In genomic region chr2:21940797-21941487, GRCm38 (mm10) we compare ENCODE assay signal across 10 mouse cellular contexts.
DNase-seq lines count a peak whose midpoint lies in the region; ATAC-seq and TF ChIP-seq lines count a peak whose summit lies in the region.
"Had no signal": no experiment of that assay in that cellular context is flagged by ENCODE, and none has a peak within 500 bp of the region (broad histone marks: within the 10 kb centered on the region; RNA-seq: fewer than 3 reads in every experiment).

No protein-coding gene starts in this region.

- H3K9me3 ChIP-seq in ES-E14 (ENCODE audit: control insufficient read depth, insufficient read depth, low read depth, low read length), result no peaks in the 10 kb centered on the region
- no peaks in the 10 kb centered on the region for H3K9me3 ChIP-seq in hindbrain, postnatal 0 days (ENCODE audit: low read length)

- 49% methylated on average over 4 of the region's 4 CpGs for WGBS in hindbrain, postnatal 0 days

- H3K36me3 ChIP-seq in ES-E14 (ENCODE audit: control insufficient read depth, insufficient read depth, low read length, poor library complexity, severe bottlenecking), result no peaks in the 10 kb centered on the region
- no peaks in the 10 kb centered on the region for H3K36me3 ChIP-seq in hindbrain, postnatal 0 days (ENCODE audit: insufficient read depth, low read length)

- H3K27me3 ChIP-seq in hindbrain, postnatal 0 days (ENCODE audit: insufficient read depth, low read length), result no peaks in the 10 kb centered on the region

- peak; percentile 86 for ATAC-seq in hindbrain, postnatal 0 days

- H3K4me3 ChIP-seq in ES-E14 (ENCODE audit: insufficient read depth in 1 of 2, low read depth in 1 of 2, low read length in 2 of 2, poor library complexity in 1 of 2, severe bottlenecking in 1 of 2), result no peak overlapping the region
- no peak overlapping the region for H3K4me3 ChIP-seq in hindbrain, postnatal 0 days (ENCODE audit: low read length)
- H3K4me3 ChIP-seq: erythroblast, embryonic 14.5 days had no signal

- no peak overlapping the region for H3K4me2 ChIP-seq in hindbrain, postnatal 0 days (ENCODE audit: low read depth, low read length)

- peak; percentile 81 for TF ChIP-seq CTCF in hindbrain, postnatal 0 days (IDR thresholded peaks at IDR 0.05; ENCODE audit: low read depth)

- H3K9ac ChIP-seq in ES-E14 (ENCODE audit: insufficient read depth, low read depth, low read length, poor library complexity, severe bottlenecking), result no peak overlapping the region
- H3K9ac ChIP-seq in hindbrain, postnatal 0 days (replicated peaks; ENCODE audit: low read length), result no peak overlapping the region

- no peak overlapping the region for H3K27ac ChIP-seq in ES-E14 (ENCODE audit: insufficient read depth, low read depth, low read length, poor library complexity, severe bottlenecking)
- no peak overlapping the region for H3K27ac ChIP-seq in hindbrain, postnatal 0 days
- H3K27ac ChIP-seq: macrophage had no signal

- intact Hi-C loops in gastrocnemius, postnatal 14 days (cut with DNase I; ENCODE audit: low total_unique reads), result no loop called here

- no peaks in the 10 kb centered on the region for H3K4me1 ChIP-seq in ES-E14 (ENCODE audit: control insufficient read depth in 2 of 2, insufficient read depth in 2 of 2, low read length in 2 of 2, poor library complexity in 1 of 2)
- H3K4me1 ChIP-seq in hindbrain, postnatal 0 days (ENCODE audit: insufficient read depth, low read length), result no peaks in the 10 kb centered on the region

- peak; percentile 55 for DNase-seq in layer of hippocampus, adult 11-12 months (ENCODE audit: low spot score)
- no peak for DNase-seq in layer of hippocampus, postnatal 25 days (ENCODE audit: extremely low spot score in 1 of 2, low spot score in 1 of 2)
- peak; percentile 37 for DNase-seq in ES-E14 (ENCODE audit: low read depth, low spot score)
- DNase-seq in c-Kit-positive CD71-positive TER-119-negative erythroid progenitor cells, embryonic 14.5 days (ENCODE audit: low read depth), result peak; percentile 24
- DNase-seq in hindbrain, postnatal 0 days (ENCODE audit: low spot score), result peak; percentile 86
- peak; percentile 66 for DNase-seq in mesoderm, embryonic 11.5 days (ENCODE audit: low read depth, low spot score)
- DNase-seq in gastrocnemius, postnatal 14 days, result no peak
- no peak for DNase-seq in adrenal gland, postnatal 25 days

- in situ Hi-C loops in ES-E14 (cut with MboI; ENCODE audit: low sequenced_read_pairs in 2 of 2, unreplicated experiment in 2 of 2), result loop anchor here in 1 of 2 experiments (10.0 to 25.0 kb wide), 2 partner anchors 784 to 921 kb away; no protein-coding TSS in a partner anchor

TF ChIP-seq in ES-E14, 5 proteins besides CTCF, POLR2A, EP300 and RAD21:
- peak; percentile 40; the same call in 1 of the 2 replicates for TF ChIP-seq ZC3H11A (IDR thresholded peaks at IDR 0.05; ENCODE audit: borderline replicate concordance, low read depth, low read length)
- no peak for TF ChIP-seq ZNF384 (IDR thresholded peaks at IDR 0.05; ENCODE audit: low read depth, low read length)

Comparison
In these comparisons a context has a peak if more than half of its experiments do, and no peak if none do; other contexts are left out.
1. DNase-seq: peak in layer of hippocampus, adult 11-12 months (single experiment), ES-E14 (single experiment), c-Kit-positive CD71-positive TER-119-negative erythroid progenitor cells, embryonic 14.5 days (single experiment), hindbrain, postnatal 0 days (single experiment) and mesoderm, embryonic 11.5 days (single experiment); none in layer of hippocampus, postnatal 25 days (0 of 2), gastrocnemius, postnatal 14 days (single experiment) and adrenal gland, postnatal 25 days (single experiment).